Mouse (Mus musculus) bone marrow macrophage, adult 2 months (primary cell): ENCODE data around the gene Tmem263.

Source experiments
- CTCF ChIP-seq: IDR thresholded peaks from 2 replicates; pipeline ENCODE4 v1.5.1; 2012; ENCODE audit warnings: low read depth, mild to moderate bottlenecking, low read length, moderate library complexity
- POLR2A ChIP-seq: IDR thresholded peaks from 2 replicates; pipeline ENCODE4 v1.6.1; 2012; ENCODE audit warnings: mild to moderate bottlenecking, low read depth, low read length, borderline replicate concordance

DNA sequence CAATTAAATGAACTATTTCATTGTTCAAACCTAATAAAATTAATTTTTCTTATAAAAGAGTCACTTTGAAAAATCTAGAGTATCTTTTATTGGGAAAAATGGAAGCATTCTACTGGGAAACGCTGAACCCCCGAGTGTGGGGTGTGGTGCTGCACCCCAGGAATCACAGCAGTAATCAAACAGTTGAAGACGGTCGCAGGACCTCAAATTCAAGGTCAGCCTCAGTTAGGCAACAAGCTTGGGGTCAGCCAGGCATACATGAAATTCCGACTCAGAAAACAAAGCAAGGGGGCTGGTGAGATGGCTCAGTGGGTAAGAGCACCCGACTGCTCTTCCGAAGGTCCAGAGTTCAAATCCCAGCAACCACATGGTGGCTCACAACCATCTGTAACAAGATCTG lies 55.0 kb downstream of the Tmem263 start:
- TF ChIP-seq POLR2A (no peak), CTCF (no peak)
